20 mouse cellular contexts compared by ENCODE assay signal in the genomic region with DNA sequence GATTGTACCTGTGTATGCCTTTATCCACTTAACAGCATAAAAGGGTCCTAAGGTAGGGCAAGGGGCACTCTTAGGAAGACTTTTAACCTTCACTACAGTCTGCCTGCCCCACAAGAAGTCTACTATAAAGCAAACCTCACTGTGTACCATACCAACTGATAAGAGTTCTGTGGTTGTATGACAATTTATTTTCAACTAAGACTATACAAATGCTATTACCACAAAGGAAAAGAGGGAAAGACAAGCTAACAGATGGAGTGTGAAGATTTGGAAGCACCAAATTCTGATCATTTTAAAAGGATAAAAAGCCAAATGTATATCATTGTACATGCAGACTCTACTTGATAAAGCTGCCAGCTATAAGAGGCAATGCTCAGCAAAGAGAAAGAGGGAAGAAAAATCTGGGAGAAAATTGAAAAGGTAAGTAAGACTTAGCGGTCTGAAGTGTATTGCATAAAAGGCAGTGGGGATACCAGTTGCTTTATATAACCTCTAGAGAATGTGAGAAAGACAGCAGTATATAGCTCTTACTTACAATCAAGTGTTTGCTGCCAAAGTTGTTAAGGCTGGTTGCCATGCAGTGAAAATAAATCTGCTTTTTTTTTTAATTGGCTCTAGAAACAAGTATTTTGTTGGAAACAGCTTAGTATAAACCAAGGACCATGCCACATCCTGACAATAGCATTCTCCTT.
"Had no signal": no experiment of that assay in that cellular context is flagged by ENCODE, and none has a peak within 500 bp of the region (broad histone marks: within the 10 kb centered on the region; RNA-seq: fewer than 3 reads in every experiment).

No protein-coding gene starts in this region.

- H3K4me3 ChIP-seq: limb, embryonic 13.5 days; liver, embryonic 12.5 days; liver, embryonic 15.5 days; midbrain, embryonic 12.5 days; midbrain, embryonic 15.5 days; neural tube, embryonic 12.5 days; neural tube, embryonic 15.5 days; stomach, embryonic 15.5 days had no signal

- H3K9ac ChIP-seq: limb, embryonic 13.5 days; liver, embryonic 12.5 days; liver, embryonic 15.5 days; midbrain, embryonic 12.5 days; midbrain, embryonic 15.5 days; neural tube, embryonic 12.5 days; neural tube, embryonic 15.5 days; stomach, embryonic 15.5 days had no signal

- H3K27me3 ChIP-seq: limb, embryonic 13.5 days; liver, embryonic 12.5 days; liver, embryonic 15.5 days; midbrain, embryonic 12.5 days; midbrain, embryonic 15.5 days; neural tube, embryonic 12.5 days; neural tube, embryonic 15.5 days; stomach, embryonic 15.5 days had no signal

- H3K27ac ChIP-seq: kidney, postnatal 0 days; limb, embryonic 13.5 days; liver, embryonic 12.5 days; liver, embryonic 15.5 days; midbrain, embryonic 12.5 days; midbrain, embryonic 15.5 days; neural tube, embryonic 12.5 days; neural tube, embryonic 15.5 days; stomach, embryonic 15.5 days had no signal

- DNase-seq: kidney, adult 2 months; kidney, postnatal 25 days; left cerebral cortex, postnatal 4 days; liver; lung, adult 2 months; lung, postnatal 14 days; lung, postnatal 4 days; retina, postnatal 1 day; right cerebral cortex, postnatal 25 days; spleen, adult 18-20 months had no signal

- ATAC-seq: intestine, postnatal 0 days; liver, embryonic 12.5 days; midbrain, embryonic 15.5 days had no signal

- H3K4me1 ChIP-seq: limb, embryonic 13.5 days; liver, embryonic 12.5 days; liver, embryonic 15.5 days; midbrain, embryonic 12.5 days; midbrain, embryonic 15.5 days; neural tube, embryonic 12.5 days; neural tube, embryonic 15.5 days; stomach, embryonic 15.5 days had no signal

- H3K9me3 ChIP-seq: limb, embryonic 13.5 days; liver, embryonic 12.5 days; liver, embryonic 15.5 days; midbrain, embryonic 12.5 days; midbrain, embryonic 15.5 days; neural tube, embryonic 12.5 days; neural tube, embryonic 15.5 days; stomach, embryonic 15.5 days had no signal

- H3K36me3 ChIP-seq: limb, embryonic 13.5 days; liver, embryonic 12.5 days; liver, embryonic 15.5 days; midbrain, embryonic 12.5 days; midbrain, embryonic 15.5 days; neural tube, embryonic 12.5 days; neural tube, embryonic 15.5 days; stomach, embryonic 15.5 days had no signal
